Mouse (Mus musculus): ENCODE measurements around the gene Dok1. TPM values are rescaled to one million over a fixed set of nuclear protein-coding genes. Genes with fewer than 3 reads are reported as not detected.

Gene Dok1
- polyA plus RNA-seq, 1 experiment from 2014 or later, result 4.8 TPM

DNA sequence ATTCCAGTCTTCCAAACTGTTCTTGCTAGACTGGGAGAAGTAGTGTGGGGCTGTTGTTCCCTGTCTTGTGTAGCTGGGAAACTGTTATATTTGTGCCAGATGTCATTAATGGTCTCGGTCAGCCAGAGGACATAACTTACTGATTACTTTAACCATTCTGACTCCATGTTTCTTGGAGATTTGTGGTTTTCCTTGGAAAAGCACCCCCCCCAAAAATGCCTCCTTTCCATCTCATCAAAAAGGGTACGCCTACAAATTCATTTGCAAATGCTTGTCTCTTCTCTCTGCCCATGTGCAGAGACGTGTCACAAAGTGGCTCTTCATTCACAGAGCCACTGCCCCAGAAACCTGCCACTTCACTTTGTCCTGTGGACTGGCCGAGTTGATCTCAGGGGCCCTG lies 8.8 kb downstream of the Dok1 start:
- no peak overlapping the region for H3K4me3 ChIP-seq (ENCODE audit: low read depth, low read length)
- H3K36me3 ChIP-seq (ENCODE audit: control insufficient read depth, insufficient read depth, low read length), result no peaks in the 10 kb centered on the region
- ATAC-seq (replicated peaks; ENCODE audit: low FRiP score), result no peak
- H3K27me3 ChIP-seq (ENCODE audit: control insufficient read depth, insufficient read depth, low read length), result no peaks in the 10 kb centered on the region
- no peak overlapping the region for H3K27ac ChIP-seq (ENCODE audit: low read depth, low read length)
- 80% methylated on average over 4 of the region's 4 CpGs for WGBS
- DNase-seq (ENCODE audit: low spot score), result no peak
- no peaks in the 10 kb centered on the region for H3K4me1 ChIP-seq (replicated peaks; ENCODE audit: control insufficient read depth, insufficient read depth, low read length)
- no peak overlapping the region for H3K4me2 ChIP-seq (ENCODE audit: low read depth, low read length, severe bottlenecking)
- no peaks in the 10 kb centered on the region for H3K9me3 ChIP-seq (ENCODE audit: control insufficient read depth, low read length)
- H3K9ac ChIP-seq (ENCODE audit: low read length), result no peak overlapping the region

DNA sequence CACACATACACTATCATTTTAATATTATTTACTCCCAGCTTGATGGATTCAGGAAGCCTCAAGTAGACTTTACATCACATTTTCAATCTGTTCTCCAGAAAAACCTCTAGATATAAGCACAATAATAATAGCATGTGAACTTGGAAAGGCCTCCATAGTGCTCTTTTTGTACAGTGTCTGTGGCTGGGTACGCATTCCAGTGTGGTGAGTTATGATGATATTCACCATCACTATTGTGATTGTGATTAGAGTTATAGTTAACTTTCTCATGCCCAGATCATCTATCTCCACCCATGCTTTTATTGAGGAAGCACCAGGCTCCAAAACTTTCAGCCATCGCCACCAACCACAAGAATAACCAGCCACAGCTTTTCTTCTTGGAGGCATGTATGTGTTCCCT lies 9.5 kb downstream of the Dok1 start:
- no peak for DNase-seq (ENCODE audit: low spot score)
- no peak for ATAC-seq (replicated peaks; ENCODE audit: low FRiP score)
- 99% methylated on average over 2 of the region's 2 CpGs for WGBS

DNA sequence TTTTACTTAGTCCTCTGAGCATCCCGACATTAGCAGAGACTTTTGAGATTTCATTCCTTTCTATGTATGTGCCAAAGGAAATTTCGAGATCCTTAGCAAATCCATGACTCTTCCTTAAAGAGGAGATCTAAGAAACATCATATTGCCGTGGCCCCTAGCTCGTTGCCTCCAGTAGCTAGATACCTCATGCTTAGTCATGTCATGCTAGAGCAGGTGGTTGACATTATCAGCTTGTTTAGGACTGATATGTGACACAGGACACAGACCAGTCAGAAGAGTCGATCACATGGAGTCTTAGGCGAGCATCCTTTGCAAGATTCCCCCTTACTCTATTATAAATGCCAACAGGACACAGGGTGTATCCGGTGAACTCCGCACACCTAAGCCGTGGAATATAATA lies 10.3 kb downstream of the Dok1 start:
- H3K27ac ChIP-seq (ENCODE audit: low read depth, low read length), result no peak overlapping the region
- no peak overlapping the region for H3K4me2 ChIP-seq (ENCODE audit: low read depth, low read length, severe bottlenecking)
- no peaks in the 10 kb centered on the region for H3K4me1 ChIP-seq (replicated peaks; ENCODE audit: control insufficient read depth, insufficient read depth, low read length)
- 90% methylated on average over 9 of the region's 9 CpGs for WGBS
- no peaks in the 10 kb centered on the region for H3K36me3 ChIP-seq (ENCODE audit: control insufficient read depth, insufficient read depth, low read length)
- H3K27me3 ChIP-seq (ENCODE audit: control insufficient read depth, insufficient read depth, low read length), result no peaks in the 10 kb centered on the region
- H3K4me3 ChIP-seq (ENCODE audit: low read depth, low read length), result no peak overlapping the region
- DNase-seq (ENCODE audit: low spot score) (no peak), ATAC-seq (replicated peaks; ENCODE audit: low FRiP score) (no peak)
- no peak overlapping the region for H3K9ac ChIP-seq (ENCODE audit: low read length)
- no peaks in the 10 kb centered on the region for H3K9me3 ChIP-seq (ENCODE audit: control insufficient read depth, low read length)

More for the DNA sequence above, 9.5 kb downstream of the Dok1 start:
- Histone ChIP-seq H3K4me1 (replicated peaks; ENCODE audit: control insufficient read depth, insufficient read depth, low read length) (no peaks in the 10 kb centered on the region), H3K4me2 (ENCODE audit: low read depth, low read length, severe bottlenecking) (no peak overlapping the region), H3K36me3 (ENCODE audit: control insufficient read depth, insufficient read depth, low read length) (no peaks in the 10 kb centered on the region), H3K9ac (ENCODE audit: low read length) (no peak overlapping the region), H3K27ac (ENCODE audit: low read depth, low read length) (no peak overlapping the region), H3K9me3 (ENCODE audit: control insufficient read depth, low read length) (no peaks in the 10 kb centered on the region), H3K27me3 (ENCODE audit: control insufficient read depth, insufficient read depth, low read length) (no peaks in the 10 kb centered on the region), H3K4me3 (ENCODE audit: low read depth, low read length) (no peak overlapping the region)

DNA sequence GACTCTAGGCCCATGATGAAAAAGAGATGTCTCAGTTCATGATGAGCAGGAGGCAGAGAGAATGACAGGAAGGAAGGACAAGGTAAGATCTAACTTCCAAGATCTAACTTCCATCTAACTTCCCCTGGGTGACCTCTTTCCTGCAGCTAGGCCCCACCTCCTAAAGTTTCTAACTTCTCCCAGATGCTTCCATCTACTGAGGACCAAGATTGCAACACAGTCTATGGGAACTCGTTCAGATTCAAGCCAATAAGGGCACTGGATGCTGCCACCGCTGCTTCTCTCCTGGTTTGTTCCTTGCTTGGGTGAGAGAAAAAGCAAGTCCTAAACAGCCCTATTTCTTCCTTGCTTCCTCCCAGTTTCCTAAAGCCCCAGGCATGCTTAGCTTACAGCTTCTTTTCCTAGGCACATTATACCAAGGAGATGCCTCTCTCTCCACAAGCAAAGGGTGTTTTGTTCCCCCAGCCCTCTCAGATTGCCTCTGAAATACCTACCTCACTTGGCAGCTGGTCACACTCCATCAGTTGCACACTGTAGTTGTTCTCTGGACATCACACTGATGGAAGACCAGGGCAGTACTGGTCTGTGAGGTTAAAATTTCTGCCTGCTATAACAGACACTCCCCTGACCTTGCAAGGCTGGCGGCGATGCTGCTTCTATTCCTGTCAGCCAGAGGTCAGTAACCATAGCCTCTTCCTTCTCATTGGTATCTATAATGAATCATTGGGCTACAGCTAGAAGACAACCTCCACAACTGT lies 12.3 kb downstream of the Dok1 start:
- Histone ChIP-seq H3K27me3 (ENCODE audit: control insufficient read depth, insufficient read depth, low read length) (no peaks in the 10 kb centered on the region), H3K4me2 (ENCODE audit: low read depth, low read length, severe bottlenecking) (no peak overlapping the region), H3K4me1 (replicated peaks; ENCODE audit: control insufficient read depth, insufficient read depth, low read length) (no peaks in the 10 kb centered on the region), H3K4me3 (ENCODE audit: low read depth, low read length) (no peak overlapping the region), H3K27ac (ENCODE audit: low read depth, low read length) (no peak overlapping the region), H3K36me3 (ENCODE audit: control insufficient read depth, insufficient read depth, low read length) (no peaks in the 10 kb centered on the region), H3K9ac (ENCODE audit: low read length) (no peak overlapping the region), H3K9me3 (ENCODE audit: control insufficient read depth, low read length) (no peaks in the 10 kb centered on the region)
- WGBS, result 83% methylated on average over 4 of the region's 4 CpGs
- ATAC-seq (replicated peaks; ENCODE audit: low FRiP score) (no peak), DNase-seq (ENCODE audit: low spot score) (no peak)

DNA sequence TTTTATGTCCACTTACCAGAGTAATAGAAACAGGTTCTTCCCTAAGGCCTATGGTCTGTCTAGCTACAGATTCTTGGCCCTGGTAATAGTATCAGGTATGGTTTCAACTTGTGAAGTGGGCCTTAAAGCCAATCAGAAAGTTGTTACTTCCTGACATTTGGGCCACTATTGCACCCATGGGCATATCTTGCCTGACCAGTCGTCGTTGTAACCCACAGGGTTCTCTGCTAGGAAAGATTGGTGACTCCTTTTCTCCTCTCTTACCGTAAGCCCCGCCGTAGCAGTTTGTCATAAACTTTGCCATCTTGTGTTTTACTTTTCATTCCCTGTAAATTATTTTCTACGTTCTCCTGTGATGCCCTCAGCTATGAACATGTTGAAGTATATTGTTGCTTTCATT lies 13.2 kb downstream of the Dok1 start:
- Histone ChIP-seq H3K36me3 (ENCODE audit: control insufficient read depth, insufficient read depth, low read length) (no peaks in the 10 kb centered on the region), H3K9ac (ENCODE audit: low read length) (no peak overlapping the region), H3K4me1 (replicated peaks; ENCODE audit: control insufficient read depth, insufficient read depth, low read length) (no peaks in the 10 kb centered on the region), H3K9me3 (ENCODE audit: control insufficient read depth, low read length) (no peaks in the 10 kb centered on the region), H3K27ac (ENCODE audit: low read depth, low read length) (no peak overlapping the region), H3K27me3 (ENCODE audit: control insufficient read depth, insufficient read depth, low read length) (no peaks in the 10 kb centered on the region), H3K4me3 (ENCODE audit: low read depth, low read length) (no peak overlapping the region), H3K4me2 (ENCODE audit: low read depth, low read length, severe bottlenecking) (no peak overlapping the region)
- 92% methylated on average over 6 of the region's 6 CpGs for WGBS
- ATAC-seq (replicated peaks; ENCODE audit: low FRiP score) (no peak), DNase-seq (ENCODE audit: low spot score) (no peak)

DNA sequence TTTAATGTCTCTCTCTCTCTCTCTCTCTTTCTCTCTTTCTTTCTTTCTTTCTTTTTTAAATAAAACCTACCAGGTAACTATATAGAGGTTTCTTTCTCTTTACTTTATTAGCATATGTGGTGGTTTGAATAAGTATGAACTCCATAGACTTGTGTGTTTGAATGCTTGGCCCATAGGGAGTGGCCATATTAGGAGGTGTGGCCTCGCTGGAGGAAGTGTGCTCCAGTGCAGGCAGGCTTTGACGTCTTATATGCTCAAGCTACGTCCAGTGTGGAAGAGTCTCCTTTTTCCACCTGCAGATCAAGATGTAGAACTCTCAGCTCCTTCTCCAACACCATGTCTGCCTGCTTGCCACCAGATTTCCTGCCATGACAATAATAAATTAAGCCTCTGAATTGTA lies 14.2 kb downstream of the Dok1 start:
- Histone ChIP-seq H3K4me2 (ENCODE audit: low read depth, low read length, severe bottlenecking) (no peak overlapping the region), H3K9me3 (ENCODE audit: control insufficient read depth, low read length) (no peaks in the 10 kb centered on the region), H3K36me3 (ENCODE audit: control insufficient read depth, insufficient read depth, low read length) (no peaks in the 10 kb centered on the region), H3K9ac (ENCODE audit: low read length) (no peak overlapping the region), H3K4me1 (replicated peaks; ENCODE audit: control insufficient read depth, insufficient read depth, low read length) (no peaks in the 10 kb centered on the region), H3K27me3 (ENCODE audit: control insufficient read depth, insufficient read depth, low read length) (no peaks in the 10 kb centered on the region), H3K27ac (ENCODE audit: low read depth, low read length) (no peak overlapping the region), H3K4me3 (ENCODE audit: low read depth, low read length) (no peak overlapping the region)
- ATAC-seq (replicated peaks; ENCODE audit: low FRiP score), result no peak
- 85% methylated on average over 3 of the region's 3 CpGs for WGBS
- no peak for DNase-seq (ENCODE audit: low spot score)

DNA sequence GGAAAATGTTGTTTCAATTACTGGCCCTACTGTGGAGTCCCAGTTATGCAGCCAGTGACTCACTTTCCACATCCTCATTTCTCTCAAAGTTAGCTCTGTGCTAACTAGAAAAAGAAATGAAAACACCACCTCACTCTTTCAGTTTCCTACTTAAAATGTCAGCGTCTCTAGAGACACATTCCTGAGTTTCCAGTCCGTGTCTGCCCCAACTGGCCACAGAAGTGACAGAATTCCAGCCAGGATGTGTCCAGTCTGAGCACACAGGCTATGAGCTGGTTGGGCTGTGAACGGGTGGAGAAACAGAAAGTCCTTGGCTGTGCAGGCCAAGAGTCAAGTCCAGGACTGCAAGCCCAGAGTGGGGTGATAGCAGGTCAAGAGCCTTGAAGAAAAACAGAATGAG lies 16.1 kb downstream of the Dok1 start:
- Histone ChIP-seq H3K4me3 (ENCODE audit: low read depth, low read length) (no peak overlapping the region), H3K27me3 (ENCODE audit: control insufficient read depth, insufficient read depth, low read length) (no peaks in the 10 kb centered on the region), H3K36me3 (ENCODE audit: control insufficient read depth, insufficient read depth, low read length) (no peaks in the 10 kb centered on the region), H3K4me2 (ENCODE audit: low read depth, low read length, severe bottlenecking) (no peak overlapping the region), H3K27ac (ENCODE audit: low read depth, low read length) (no peak overlapping the region), H3K9me3 (ENCODE audit: control insufficient read depth, low read length) (no peaks in the 10 kb centered on the region), H3K9ac (ENCODE audit: low read length) (no peak overlapping the region), H3K4me1 (replicated peaks; ENCODE audit: control insufficient read depth, insufficient read depth, low read length) (no peaks in the 10 kb centered on the region)
- 79% methylated on average over 3 of the region's 3 CpGs for WGBS
- ATAC-seq (replicated peaks; ENCODE audit: low FRiP score) (no peak), DNase-seq (ENCODE audit: low spot score) (no peak)

DNA sequence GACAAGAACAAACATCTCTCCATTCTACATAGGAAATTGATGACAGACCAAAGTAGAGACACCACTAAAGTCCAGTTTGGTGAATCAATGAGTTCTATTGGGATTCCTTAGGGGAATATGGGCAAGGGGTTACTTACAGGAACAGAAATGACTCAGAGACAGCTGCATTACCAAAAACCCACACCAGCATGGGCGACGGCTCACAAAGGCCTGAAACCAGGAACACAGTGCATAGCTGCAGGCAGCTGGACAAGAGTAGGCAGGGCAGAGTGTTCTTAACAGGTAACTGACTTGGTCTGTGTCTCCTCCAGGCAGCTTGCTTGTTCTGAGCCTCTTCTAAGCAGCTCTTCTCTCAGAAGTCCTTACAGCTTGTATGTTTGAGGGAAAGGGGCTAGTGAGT lies 17.5 kb downstream of the Dok1 start:
- WGBS, result 86% methylated on average over 2 of the region's 2 CpGs
- H3K36me3 ChIP-seq (ENCODE audit: control insufficient read depth, insufficient read depth, low read length), result no peaks in the 10 kb centered on the region
- no peaks in the 10 kb centered on the region for H3K27me3 ChIP-seq (ENCODE audit: control insufficient read depth, insufficient read depth, low read length)
- H3K4me1 ChIP-seq (replicated peaks; ENCODE audit: control insufficient read depth, insufficient read depth, low read length), result no peaks in the 10 kb centered on the region
- DNase-seq (ENCODE audit: low spot score) (no peak), ATAC-seq (replicated peaks; ENCODE audit: low FRiP score) (no peak)
- no peak overlapping the region for H3K27ac ChIP-seq (ENCODE audit: low read depth, low read length)
- H3K9me3 ChIP-seq (ENCODE audit: control insufficient read depth, low read length), result no peaks in the 10 kb centered on the region
- no peak overlapping the region for H3K9ac ChIP-seq (ENCODE audit: low read length)
- no peak overlapping the region for H3K4me3 ChIP-seq (ENCODE audit: low read depth, low read length)
- H3K4me2 ChIP-seq (ENCODE audit: low read depth, low read length, severe bottlenecking), result no peak overlapping the region
